Mouse (Mus musculus) lung, postnatal 0 days (tissue): Measurements from ENCODE around the gene Dcdc2a.

Experiments
- CTCF ChIP-seq: IDR thresholded peaks from 2 replicates; pipeline ENCODE4 v1.5.1; 2016; ENCODE audit warnings: antibody characterized with exemption, mild to moderate bottlenecking
- EP300 ChIP-seq: IDR thresholded peaks from 2 replicates; pipeline ENCODE4 v1.6.1; 2016; ENCODE audit warnings: antibody characterized with exemption, mild to moderate bottlenecking, control low read depth

GRCm38 (mm10) chr13:25186436-25187325, 130.9 kb downstream of the Dcdc2a start:
- no peak for TF ChIP-seq CTCF
- TF ChIP-seq EP300, result no peak
